Mouse (Mus musculus) cerebellum, adult 2 months (tissue): ENCODE results near the gene Setdb2.

ENCODE experiments used
- CTCF ChIP-seq: fragments of 200-500 bp; IDR thresholded peaks from 2 replicates; pipeline ENCODE4 v1.5.1; 2011; ENCODE audit warnings: low read depth, mild to moderate bottlenecking, control low read depth, low read length, moderate library complexity, borderline replicate concordance; ENCODE audit not compliant: insufficient read depth
- POLR2A ChIP-seq: fragments of 200-500 bp; IDR thresholded peaks from 2 replicates; pipeline ENCODE4 v1.6.1; 2011; ENCODE audit warnings: low read length, control low read depth, borderline replicate concordance; ENCODE audit not compliant: insufficient read depth

- no peak for TF ChIP-seq CTCF
- no peak for TF ChIP-seq POLR2A
These were observed 38.0 kb upstream of the Setdb2 start for GRCm38 (mm10) chr14:59478699-59479098.
